Mouse (Mus musculus): ENCODE measurements around the gene Gm3409.
"Not testable (repeated sequence)": the region's sequence is repeated elsewhere in the genome, so short reads cannot be mapped to it uniquely, and the experiment has no call there.

The Gm3409 gene

GRCm38 (mm10) chr5:146537347-146537746, at the start of gene Gm3409:
Gene Gm3409, plus strand, starts transcription at chr5:146537647.
- in situ Hi-C loops (cut with MboI; ENCODE audit: unreplicated experiment in 2 of 2), result not testable (repeated sequence)

- in situ Hi-C loops (cut with MboI; ENCODE audit: unreplicated experiment in 2 of 2), result loop anchor here in 1 of 2 experiments (25.0 kb wide), 2 partner anchors 1252 to 1477 kb away; partner anchors contain the start of gene Zfp655
These were observed 48.5 kb upstream of the Gm3409 start for GRCm38 (mm10) chr5:146488959-146489358.

GRCm38 (mm10) chr5:146491063-146491462, 46.4 kb upstream of the Gm3409 start, which contains the start of gene Gm6370:
Gene Gm6370, plus strand, starts transcription at chr5:146491363.
- in situ Hi-C loops (cut with MboI; ENCODE audit: unreplicated experiment in 2 of 2), result loop anchor here in 1 of 2 experiments (25.0 kb wide), 2 partner anchors 1254 to 1479 kb away; partner anchors contain the start of gene Zfp655

GRCm38 (mm10) chr5:146502099-146502498, 35.3 kb upstream of the Gm3409 start, which contains the start of gene 4930449I24Rik:
Gene 4930449I24Rik, plus strand, starts transcription at chr5:146502399.
- in situ Hi-C loops (cut with MboI; ENCODE audit: unreplicated experiment in 2 of 2), result not testable (repeated sequence)

GRCm38 (mm10) chr5:146513823-146514222, 23.6 kb upstream of the Gm3409 start, which contains the start of gene Gm3402:
Gene Gm3402, plus strand, starts transcription at chr5:146514123.
- in situ Hi-C loops (cut with MboI; ENCODE audit: unreplicated experiment in 2 of 2), result not testable (repeated sequence)

- in situ Hi-C loops (cut with MboI; ENCODE audit: unreplicated experiment in 2 of 2), result not testable (repeated sequence)
These were observed 11.9 kb upstream of the Gm3409 start, which contains the start of gene Gm3404 for GRCm38 (mm10) chr5:146525501-146525900. Gene Gm3404, plus strand, starts transcription at chr5:146525801.

GRCm38 (mm10) chr5:146555836-146556235, 18.4 kb downstream of the Gm3409 start, which contains the start of gene Gm3415:
Gene Gm3415, plus strand, starts transcription at chr5:146556136.
- in situ Hi-C loops (cut with MboI; ENCODE audit: unreplicated experiment in 2 of 2), result loop anchor here in 1 of 2 experiments (25.0 kb wide), 2 partner anchors 681 to 756 kb away; partner anchors contain the start of genes Cdx2 and Urad

- in situ Hi-C loops (cut with MboI; ENCODE audit: unreplicated experiment in 2 of 2), result loop anchor here (5.0 to 25.0 kb wide), 5 partner anchors 108 to 753 kb away; partner anchors contain the start of genes Cdx2 (in 1 of the 2) and Urad (in 1 of the 2)
These were observed 26.8 kb downstream of the Gm3409 start for GRCm38 (mm10) chr5:146564259-146564658.

- in situ Hi-C loops (cut with MboI; ENCODE audit: unreplicated experiment in 2 of 2), result loop anchor here in 1 of 2 experiments (5.0 to 25.0 kb wide), 3 partner anchors 105 to 745 kb away; partner anchors contain the start of genes Cdx2 and Urad
These were observed 29.6 kb downstream of the Gm3409 start for GRCm38 (mm10) chr5:146567054-146567453.

- in situ Hi-C loops (cut with MboI; ENCODE audit: unreplicated experiment in 2 of 2), result loop anchor here in 1 of 2 experiments (10.0 to 25.0 kb wide), 3 partner anchors 325 to 742 kb away; partner anchors contain the start of genes Cdx2 and Urad
These were observed 32.7 kb downstream of the Gm3409 start for GRCm38 (mm10) chr5:146570179-146570578.

GRCm38 (mm10) chr5:146571830-146572734, 34.6 kb downstream of the Gm3409 start:
- in situ Hi-C loops (cut with MboI; ENCODE audit: unreplicated experiment in 2 of 2), result loop anchor here in 1 of 2 experiments (10.0 to 25.0 kb wide), 3 partner anchors 323 to 740 kb away; partner anchors contain the start of genes Cdx2 and Urad

GRCm38 (mm10) chr5:146572735-146573042, 35.2 kb downstream of the Gm3409 start:
- in situ Hi-C loops (cut with MboI; ENCODE audit: unreplicated experiment in 2 of 2), result loop anchor here in 1 of 2 experiments (10.0 to 25.0 kb wide), 3 partner anchors 322 to 740 kb away; partner anchors contain the start of genes Cdx2 and Urad

GRCm38 (mm10) chr5:146576668-146577067, 39.2 kb downstream of the Gm3409 start:
- in situ Hi-C loops (cut with MboI; ENCODE audit: unreplicated experiment in 2 of 2), result loop anchor here in 1 of 2 experiments (10.0 kb wide), 1 partner anchor 318 kb away; no protein-coding TSS in a partner anchor

- in situ Hi-C loops (cut with MboI; ENCODE audit: unreplicated experiment in 2 of 2), result loop anchor here in 1 of 2 experiments (5.0 kb wide), 1 partner anchor 33 kb away; no protein-coding TSS in a partner anchor
These were observed 46.7 kb downstream of the Gm3409 start for GRCm38 (mm10) chr5:146584156-146584477.

- in situ Hi-C loops (cut with MboI; ENCODE audit: unreplicated experiment in 2 of 2), result loop anchor here in 1 of 2 experiments (5.0 kb wide), 1 partner anchor 33 kb away; no protein-coding TSS in a partner anchor
These were observed 47.2 kb downstream of the Gm3409 start, which contains the start of gene Gpr12 for GRCm38 (mm10) chr5:146584478-146585306. Gene Gpr12, minus strand, starts transcription at chr5:146585239.

GRCm38 (mm10) chr5:146585307-146585651, 47.8 kb downstream of the Gm3409 start:
- in situ Hi-C loops (cut with MboI; ENCODE audit: unreplicated experiment in 2 of 2), result no loop called here

GRCm38 (mm10) chr5:146586357-146587070, 49.1 kb downstream of the Gm3409 start:
- in situ Hi-C loops (cut with MboI; ENCODE audit: unreplicated experiment in 2 of 2), result no loop called here
